Mouse (Mus musculus) spleen, adult 2 months (tissue): ENCODE data around the gene Tmco5. TPM values are rescaled to one million over a fixed set of nuclear protein-coding genes. Genes with fewer than 3 reads are reported as not detected.
"Not testable (repeated sequence)": the region's sequence is repeated elsewhere in the genome, so short reads cannot be mapped to it uniquely, and the experiment has no call there.

Experiments used
- DNase-seq, 2 experiments: peaks; one replicate each; pipeline versions ENCODE4 v3.0.0 to v3.0.0-alpha.2; 2012 to 2021; ENCODE audit warnings: low spot score in 2 of 2, low read depth in 1 of 2
- H3K27ac ChIP-seq: fragments of 200-500 bp; 2 replicates; pipeline ENCODE4 v1.5.1; 2012; ENCODE audit warnings: low read length, inconsistent platforms; ENCODE audit not compliant: insufficient read depth
- H3K27me3 ChIP-seq: fragments of 200-500 bp; 2 replicates; pipeline ENCODE4 v1.6.1; 2012; ENCODE audit warnings: mild to moderate bottlenecking, moderate library complexity, low read length, inconsistent platforms; ENCODE audit not compliant: control insufficient read depth, insufficient read depth
- H3K36me3 ChIP-seq: fragments of 200-500 bp; 2 replicates; pipeline ENCODE4 v1.6.1; 2012; ENCODE audit warnings: mild to moderate bottlenecking, low read length, inconsistent platforms; ENCODE audit not compliant: control insufficient read depth, insufficient read depth
- H3K4me1 ChIP-seq: fragments of 200-500 bp; 2 replicates; pipeline ENCODE4 v1.6.1; 2011; ENCODE audit warnings: inconsistent platforms; ENCODE audit not compliant: control insufficient read depth, insufficient read depth, insufficient read length
- H3K4me3 ChIP-seq: fragments of 200-500 bp; 2 replicates; pipeline ENCODE4 v1.5.1; 2011; ENCODE audit warnings: mild to moderate bottlenecking, inconsistent platforms; ENCODE audit not compliant: insufficient read depth, insufficient read length; ENCODE audit errors: extremely low read depth
- CTCF ChIP-seq: fragments of 200-500 bp; IDR thresholded peaks from 2 replicates; pipeline ENCODE4 v1.5.1; 2011; ENCODE audit warnings: mild to moderate bottlenecking, inconsistent platforms; ENCODE audit not compliant: insufficient read depth, insufficient read length, insufficient replicate concordance; ENCODE audit errors: extremely low read depth
- POLR2A ChIP-seq: fragments of 200-500 bp; IDR thresholded peaks from 2 replicates; pipeline ENCODE4 v1.6.1; 2011; ENCODE audit warnings: low read depth, low read length, inconsistent platforms
- WGBS: fragments of 180-500 bp; shearing (Covaris S2); methylation state at CpG from one replicate; pipeline ENCODE4 v1.1.7; 2018; 5-methylcytosine and 5-hydroxymethylcytosine counted together
- polyA plus RNA-seq: library from polyadenylated mRNA; depleted of rRNA; stranded (reverse); fragments of >200 nt; gene quantifications from 2 replicates; pipeline ENCODE4 v1.2.3, GENCODE M21; 2012

Gene Tmco5
- polyA plus RNA-seq, 1 experiment = not detected

GRCm38 (mm10) chr2:116922580-116923500 lies 44.3 kb downstream of the Tmco5 start:
- Histone ChIP-seq H3K36me3 (no peaks in the 10 kb centered on the region), H3K4me3 (no peak overlapping the region), H3K27me3 (no peaks in the 10 kb centered on the region), H3K4me1 (no peaks in the 10 kb centered on the region), H3K27ac (no peak overlapping the region)
- DNase-seq = no peak
- TF ChIP-seq CTCF (no peak), POLR2A (no peak)
- 30% methylated on average over 9 of the region's 9 CpGs for WGBS

GRCm38 (mm10) chr2:116923684-116924083 lies 45.2 kb downstream of the Tmco5 start:
- Histone ChIP-seq H3K36me3 (no peaks in the 10 kb centered on the region), H3K27ac (no peak overlapping the region), H3K27me3 (no peaks in the 10 kb centered on the region), H3K4me3 (no peak overlapping the region), H3K4me1 (no peaks in the 10 kb centered on the region)
- 91% methylated on average over 3 of the region's 3 CpGs for WGBS
- no peak for DNase-seq
- TF ChIP-seq POLR2A = no peak
- no peak for TF ChIP-seq CTCF

- TF ChIP-seq CTCF (no peak), POLR2A (no peak)
- Histone ChIP-seq H3K27me3 (no peaks in the 10 kb centered on the region), H3K4me3 (no peak overlapping the region), H3K4me1 (no peaks in the 10 kb centered on the region), H3K36me3 (no peaks in the 10 kb centered on the region), H3K27ac (no peak overlapping the region)
- no peak for DNase-seq
- 93% methylated on average over 7 of the region's 7 CpGs for WGBS
Observed at GRCm38 (mm10) chr2:116924292-116924691, 45.8 kb downstream of the Tmco5 start.

GRCm38 (mm10) chr2:116925230-116925629 lies 46.7 kb downstream of the Tmco5 start:
- 89% methylated on average over 5 of the region's 5 CpGs for WGBS
- TF ChIP-seq CTCF (no peak), POLR2A (no peak)
- Histone ChIP-seq H3K4me1 (no peaks in the 10 kb centered on the region), H3K4me3 (no peak overlapping the region), H3K27me3 (no peaks in the 10 kb centered on the region), H3K27ac (no peak overlapping the region), H3K36me3 (no peaks in the 10 kb centered on the region)
- no peak for DNase-seq

- WGBS = 39% methylated on average over 7 of the region's 7 CpGs
- H3K27ac ChIP-seq = no peak overlapping the region
- H3K4me3 ChIP-seq = no peak overlapping the region
- TF ChIP-seq POLR2A = no peak
- TF ChIP-seq CTCF = no peak
- no peaks in the 10 kb centered on the region for H3K36me3 ChIP-seq
- no peak for DNase-seq
- no peaks in the 10 kb centered on the region for H3K4me1 ChIP-seq
- H3K27me3 ChIP-seq = no peaks in the 10 kb centered on the region
Observed at GRCm38 (mm10) chr2:116932218-116932617, 53.7 kb downstream of the Tmco5 start.

- not testable (repeated sequence) for H3K27me3 ChIP-seq, H3K4me3 ChIP-seq, H3K27ac ChIP-seq, H3K36me3 ChIP-seq, DNase-seq, H3K4me1 ChIP-seq
- WGBS = 100% methylated on average over 1 of the region's 1 CpGs
Observed at GRCm38 (mm10) chr2:116934236-116934635, 55.7 kb downstream of the Tmco5 start.

GRCm38 (mm10) chr2:116934776-116935175 lies 56.3 kb downstream of the Tmco5 start:
- H3K27ac ChIP-seq = no peak overlapping the region
- H3K4me1 ChIP-seq = no peaks in the 10 kb centered on the region
- H3K4me3 ChIP-seq = no peak overlapping the region
- no peaks in the 10 kb centered on the region for H3K27me3 ChIP-seq
- TF ChIP-seq CTCF (no peak), POLR2A (no peak)
- H3K36me3 ChIP-seq = no peaks in the 10 kb centered on the region
- no peak for DNase-seq
